Mouse (Mus musculus) frontal cortex, adult 2 months (tissue): ENCODE measurements around the gene Cldn5. TPM values are rescaled to one million over a fixed set of nuclear protein-coding genes. Genes with fewer than 3 reads are reported as not detected.

Experiments
- DNase-seq, 2 experiments: peaks; one replicate each; pipeline ENCODE4 v3.0.0; 2022; ENCODE audit warnings: low spot score in 1 of 2; ENCODE audit errors: extremely low spot score in 1 of 2
- polyA plus RNA-seq: library from polyadenylated mRNA; depleted of rRNA; stranded (reverse); fragments of >200 nt; gene quantifications from 2 replicates; pipeline ENCODE4 v1.2.3, GENCODE M21; 2012; rRNA removed

Cldn5 gene
- 105 and 107 TPM in 2 replicates for polyA plus RNA-seq

GRCm38 (mm10) chr16:18776556-18777100 lies at the start of gene Cldn5:
Cldn5 (plus strand) TSS chr16:18776847.
- no peak for DNase-seq

- no peak for DNase-seq
Observed at GRCm38 (mm10) chr16:18727536-18728499, 48.8 kb upstream of the Cldn5 start.

- DNase-seq, result no peak
Observed at GRCm38 (mm10) chr16:18729185-18729584, 47.5 kb upstream of the Cldn5 start.

- DNase-seq, result no peak
Observed at GRCm38 (mm10) chr16:18730640-18731039, 46.0 kb upstream of the Cldn5 start.

GRCm38 (mm10) chr16:18733100-18733956 lies 43.3 kb upstream of the Cldn5 start:
- DNase-seq, result no peak

- DNase-seq, result no peak
Observed at GRCm38 (mm10) chr16:18738303-18738702, 38.3 kb upstream of the Cldn5 start.

GRCm38 (mm10) chr16:18746268-18747122 lies 30.2 kb upstream of the Cldn5 start:
- DNase-seq, result no peak

GRCm38 (mm10) chr16:18751101-18751500 lies 25.5 kb upstream of the Cldn5 start:
- DNase-seq, result no peak

- no peak for DNase-seq
Observed at GRCm38 (mm10) chr16:18751885-18752499, 24.7 kb upstream of the Cldn5 start.

GRCm38 (mm10) chr16:18761734-18762133 lies 14.9 kb upstream of the Cldn5 start:
- no peak for DNase-seq

GRCm38 (mm10) chr16:18762960-18763359 lies 13.7 kb upstream of the Cldn5 start:
- DNase-seq, result no peak

- no peak for DNase-seq
Observed at GRCm38 (mm10) chr16:18766390-18766789, 10.3 kb upstream of the Cldn5 start.

- DNase-seq, result no peak
Observed at GRCm38 (mm10) chr16:18769501-18769900, 7.1 kb upstream of the Cldn5 start.

GRCm38 (mm10) chr16:18773936-18774335 lies 2.7 kb upstream of the Cldn5 start:
- DNase-seq, result no peak

- DNase-seq, result no peak
Observed at GRCm38 (mm10) chr16:18775621-18776555, 759 bp upstream of the Cldn5 start.

GRCm38 (mm10) chr16:18777101-18778080 lies 744 bp downstream of the Cldn5 start:
- DNase-seq, result no peak

- DNase-seq, result no peak
Observed at GRCm38 (mm10) chr16:18778461-18778860, 1.8 kb downstream of the Cldn5 start.
